Mouse (Mus musculus) megakaryocyte, embryonic 14.5 days (primary cell): ENCODE measurements around the gene Mgat2. TPM values are rescaled to one million over a fixed set of nuclear protein-coding genes. Genes with fewer than 3 reads are reported as not detected.

Experiments
- H3K27me3 ChIP-seq: replicated peaks from 2 replicates; pipeline ENCODE3; 2012; ENCODE audit warnings: inconsistent platforms
- H3K36me3 ChIP-seq: replicated peaks from 2 replicates; pipeline ENCODE3; 2012; ENCODE audit warnings: low read length, inconsistent platforms, mixed read lengths
- H3K4me1 ChIP-seq: 2 replicates; pipeline ENCODE4 v1.6.1; 2012; ENCODE audit warnings: inconsistent platforms
- H3K4me3 ChIP-seq: replicated peaks from 2 replicates; pipeline ENCODE3; 2012; ENCODE audit warnings: moderate library complexity, mild to moderate bottlenecking, inconsistent platforms
- H3K9me3 ChIP-seq: 2 replicates; pipeline ENCODE4 v1.6.1; 2012; ENCODE audit warnings: inconsistent platforms
- FLI1 ChIP-seq: IDR thresholded peaks from 2 replicates; pipeline ENCODE4 v1.6.1; 2012; ENCODE audit warnings: low read length, inconsistent platforms, mixed read lengths
- GATA1 ChIP-seq: IDR thresholded peaks from 3 replicates; pipeline ENCODE4 v1.6.1; 2012; ENCODE audit warnings: mixed read lengths, low read length, inconsistent platforms, borderline replicate concordance
- polyA plus RNA-seq: library from polyadenylated mRNA; stranded (reverse); fragments of >175 nt; gene quantifications from 2 replicates; pipeline ENCODE4 v1.2.3, GENCODE M21; 2012; ENCODE audit warnings: low replicate concordance; ENCODE audit not compliant: insufficient read depth

The Mgat2 gene
- polyA plus RNA-seq, 1 experiment, result 30.4 TPM

GRCm38 (mm10) chr12:69196444-69197377 lies 12.8 kb downstream of the Mgat2 start, which contains the start of gene Gm49383:
Gm49383 (minus strand) TSS chr12:69197104.
- Histone ChIP-seq H3K4me3 (peak within 1 kb of the TSS; percentile 97), H3K4me1 (peaks cover 30% of the 10 kb centered on the region), H3K27me3 (no peaks in the 10 kb centered on the region), H3K9me3 (no peaks in the 10 kb centered on the region), H3K36me3 (peaks cover 33% of the 10 kb centered on the region)
- TF ChIP-seq FLI1 (peak; percentile 84; the same call in 1 of the 2 replicates), GATA1 (no peak)

DNA sequence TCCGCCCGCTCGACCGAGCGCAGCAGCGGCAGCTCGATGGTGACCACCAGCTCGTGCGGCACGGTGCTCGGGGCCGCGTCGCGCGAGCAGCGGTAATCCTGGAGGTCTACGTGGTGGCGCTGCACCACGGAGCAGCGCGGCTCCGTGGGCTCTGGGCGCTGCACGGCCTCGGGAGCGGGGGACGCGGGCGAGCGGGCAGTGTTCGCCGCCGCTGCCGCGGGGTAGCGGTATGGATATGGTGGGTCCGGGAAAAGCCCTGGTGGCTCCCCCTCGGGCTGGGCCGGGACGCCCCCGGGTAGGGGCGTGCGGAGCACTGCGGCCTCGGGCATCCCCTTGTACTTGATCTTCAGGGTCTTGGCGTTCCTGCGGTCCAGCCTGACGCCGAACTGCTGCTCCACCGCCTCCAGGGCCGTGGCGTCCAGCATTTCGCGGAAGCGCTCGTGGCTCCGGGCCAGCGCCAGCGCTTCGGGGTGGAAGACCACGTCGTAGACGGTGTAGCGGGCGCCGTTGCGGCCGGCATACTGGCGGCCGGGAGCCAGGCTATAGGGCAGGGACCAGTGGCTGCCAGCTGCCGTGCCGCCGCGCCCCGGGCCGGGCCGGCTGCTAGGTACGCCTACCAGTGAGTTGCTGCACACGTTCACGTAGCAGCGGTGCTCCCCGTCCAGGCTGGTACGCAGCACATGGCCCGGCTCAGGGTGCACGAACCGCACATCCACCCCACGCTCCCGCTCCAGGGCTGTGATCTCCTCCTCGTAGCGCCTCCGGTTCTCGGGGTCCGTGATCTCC lies 13.6 kb downstream of the Mgat2 start:
- no peaks in the 10 kb centered on the region for H3K9me3 ChIP-seq
- peak overlapping the region; percentile 97 for H3K4me3 ChIP-seq
- no peaks in the 10 kb centered on the region for H3K27me3 ChIP-seq
- TF ChIP-seq FLI1, result no peak
- peaks cover 35% of the 10 kb centered on the region for H3K36me3 ChIP-seq
- peaks cover 30% of the 10 kb centered on the region for H3K4me1 ChIP-seq

GRCm38 (mm10) chr12:69198164-69198535 lies 14.2 kb downstream of the Mgat2 start, which contains the start of gene Dnaaf2:
Dnaaf2 (minus strand) TSS chr12:69198429.
- TF ChIP-seq GATA1, result no peak
- no peak for TF ChIP-seq FLI1
- H3K9me3 ChIP-seq, result no peaks in the 10 kb centered on the region
- H3K4me3 ChIP-seq, result peak within 1 kb of the TSS; percentile 97
- H3K4me1 ChIP-seq, result peaks cover 28% of the 10 kb centered on the region
- peaks cover 38% of the 10 kb centered on the region for H3K36me3 ChIP-seq
- no peaks in the 10 kb centered on the region for H3K27me3 ChIP-seq

- no peaks in the 10 kb centered on the region for H3K9me3 ChIP-seq
- H3K4me1 ChIP-seq, result peaks cover 27% of the 10 kb centered on the region
- H3K36me3 ChIP-seq, result peaks cover 43% of the 10 kb centered on the region
- TF ChIP-seq FLI1, result no peak
- no peak for TF ChIP-seq GATA1
- H3K27me3 ChIP-seq, result no peaks in the 10 kb centered on the region
- peak overlapping the region; percentile 59 for H3K4me3 ChIP-seq
Measured at GRCm38 (mm10) chr12:69198985-69199384, 15.0 kb downstream of the Mgat2 start.

GRCm38 (mm10) chr12:69204052-69204833 lies 20.3 kb downstream of the Mgat2 start, which contains the start of gene Gm49384:
Gm49384 (minus strand) TSS chr12:69204267.
- no peak within 1 kb of the TSS for H3K4me3 ChIP-seq
- no peaks in the 10 kb centered on the region for H3K27me3 ChIP-seq
- H3K4me1 ChIP-seq, result peaks cover 5% of the 10 kb centered on the region
- H3K9me3 ChIP-seq, result no peaks in the 10 kb centered on the region
- TF ChIP-seq FLI1 (no peak), GATA1 (no peak)
- H3K36me3 ChIP-seq, result peaks cover 70% of the 10 kb centered on the region

- Histone ChIP-seq H3K9me3 (no peaks in the 10 kb centered on the region), H3K4me1 (no peaks in the 10 kb centered on the region), H3K27me3 (no peaks in the 10 kb centered on the region), H3K36me3 (peaks cover 68% of the 10 kb centered on the region), H3K4me3 (no peak overlapping the region)
- TF ChIP-seq FLI1 (no peak), GATA1 (no peak)
Measured at GRCm38 (mm10) chr12:69207396-69207795, 23.4 kb downstream of the Mgat2 start.

DNA sequence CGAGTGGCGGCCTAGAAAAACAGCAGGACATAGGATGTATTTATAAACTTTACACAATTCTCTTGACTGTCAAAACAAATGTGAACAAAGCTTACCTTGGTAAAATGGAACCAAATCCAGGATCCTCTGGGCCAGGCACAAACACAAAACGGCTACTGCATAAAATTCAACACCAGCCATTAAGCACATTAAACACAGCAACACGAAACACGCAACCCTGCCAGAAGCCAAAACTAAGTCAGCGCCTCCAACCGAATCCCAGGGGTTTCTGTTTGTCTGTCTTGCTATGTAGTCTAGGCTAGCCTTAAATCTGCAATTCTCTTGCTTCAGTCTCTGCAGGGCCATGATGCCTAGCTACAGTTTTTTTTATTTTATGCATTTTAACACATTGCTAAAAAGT lies 24.0 kb downstream of the Mgat2 start:
- Histone ChIP-seq H3K27me3 (no peaks in the 10 kb centered on the region), H3K9me3 (no peaks in the 10 kb centered on the region), H3K4me1 (no peaks in the 10 kb centered on the region), H3K4me3 (no peak overlapping the region), H3K36me3 (peaks cover 65% of the 10 kb centered on the region)
- TF ChIP-seq GATA1, result no peak
- no peak for TF ChIP-seq FLI1

DNA sequence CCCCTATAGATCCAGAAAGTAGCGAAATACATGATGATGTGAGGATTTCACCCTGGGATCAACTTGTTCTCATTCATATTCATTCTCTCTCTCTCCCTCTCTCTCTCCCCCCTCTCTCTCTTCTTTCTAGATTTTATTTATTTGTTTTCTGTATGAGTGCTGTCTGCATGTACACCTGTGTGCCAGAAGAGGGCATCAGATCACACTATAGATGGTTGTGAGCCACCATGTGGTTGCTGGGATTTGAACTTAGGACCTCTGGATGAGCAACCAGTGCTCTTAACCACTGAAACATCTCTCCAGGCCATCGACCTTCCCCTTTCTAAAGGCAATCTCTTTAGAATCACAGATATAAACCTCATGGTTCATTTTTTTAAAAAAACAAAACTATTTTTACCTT lies 24.6 kb downstream of the Mgat2 start:
- no peaks in the 10 kb centered on the region for H3K4me1 ChIP-seq
- H3K4me3 ChIP-seq, result no peak overlapping the region
- TF ChIP-seq FLI1 (no peak), GATA1 (no peak)
- H3K36me3 ChIP-seq, result peaks cover 64% of the 10 kb centered on the region
- no peaks in the 10 kb centered on the region for H3K27me3 ChIP-seq
- H3K9me3 ChIP-seq, result no peaks in the 10 kb centered on the region
